Mouse (Mus musculus) NIH3T3 (cell line): ENCODE results near the gene Kcnn3.

ENCODE experiments used
- DNase-seq: peaks from one replicate; pipeline ENCODE4 v3.0.0-alpha.2; 2012; ENCODE audit warnings: low read depth

Gene Kcnn3

DNA sequence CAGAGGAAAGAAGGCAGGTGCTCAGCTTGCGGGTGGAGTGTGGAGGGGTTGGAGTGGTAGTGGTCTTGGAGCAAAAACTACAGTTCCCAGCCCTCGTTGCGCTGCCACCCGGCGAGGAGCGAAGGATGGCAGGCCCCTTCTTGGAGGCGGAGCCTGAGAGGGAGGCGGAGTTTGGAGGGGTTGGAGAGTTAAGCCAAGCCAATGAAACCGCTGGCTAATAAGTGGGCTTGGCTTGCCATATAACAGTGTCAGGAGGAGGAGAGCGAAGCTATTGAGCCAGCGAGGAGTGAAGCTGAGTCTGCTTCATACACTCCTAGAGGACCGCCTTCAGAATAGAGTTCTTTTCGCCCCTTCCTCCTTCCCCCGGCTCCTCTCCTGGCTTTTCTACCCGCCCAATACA, at the start of gene Kcnn3:
Kcnn3 (plus strand) TSS at position 271 of the 400 bp plus-strand sequence.
- DNase-seq, result no peak

DNA sequence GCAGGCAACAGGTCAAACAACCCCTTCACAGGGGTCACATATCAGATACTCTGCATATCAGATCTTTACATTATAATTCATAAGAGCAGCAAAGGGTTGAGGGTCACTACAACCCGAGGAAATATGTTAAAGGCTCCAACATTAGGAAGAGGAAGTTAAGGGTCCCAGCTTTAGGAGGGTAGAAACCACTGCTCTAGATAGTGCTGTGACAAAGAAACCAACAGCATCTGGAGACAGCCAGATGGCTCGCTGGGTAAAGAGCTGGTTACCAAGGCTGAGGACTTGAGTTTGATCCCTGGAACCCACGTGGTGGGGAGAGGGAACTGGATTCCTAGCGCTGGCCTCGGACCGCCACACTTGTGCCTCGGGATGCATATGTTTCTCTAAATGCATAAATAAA, 47.7 kb upstream of the Kcnn3 start:
- DNase-seq, result no peak

GRCm38 (mm10) chr3:89473838-89474237, 46.1 kb upstream of the Kcnn3 start:
- DNase-seq, result no peak

DNA sequence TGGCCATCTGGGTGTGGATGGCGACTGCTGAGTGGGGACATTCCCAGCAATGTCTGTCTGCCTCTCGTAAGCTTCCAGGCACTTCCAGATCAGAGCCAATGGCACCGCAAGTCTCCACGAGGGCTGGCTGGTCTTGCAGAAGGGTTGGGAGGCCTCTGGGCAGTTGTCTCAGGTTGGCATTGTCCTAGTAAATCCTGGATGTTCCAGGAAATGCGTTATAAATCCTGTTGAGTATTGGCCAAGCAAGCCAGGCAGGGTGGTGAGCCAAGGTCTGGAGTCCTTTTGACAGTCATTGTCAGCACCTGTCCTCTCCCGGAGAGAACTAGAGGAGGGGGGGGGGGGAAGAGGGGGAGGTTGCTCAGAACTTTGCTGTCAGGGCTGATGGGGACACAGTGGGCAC, 40.9 kb upstream of the Kcnn3 start:
- no peak for DNase-seq

GRCm38 (mm10) chr3:89481488-89481887, 38.5 kb upstream of the Kcnn3 start:
- peak; percentile 57 for DNase-seq

GRCm38 (mm10) chr3:89482249-89482648, 37.7 kb upstream of the Kcnn3 start:
- DNase-seq, result no peak

GRCm38 (mm10) chr3:89484766-89485524, 35.0 kb upstream of the Kcnn3 start:
- DNase-seq, result peak; percentile 89

DNA sequence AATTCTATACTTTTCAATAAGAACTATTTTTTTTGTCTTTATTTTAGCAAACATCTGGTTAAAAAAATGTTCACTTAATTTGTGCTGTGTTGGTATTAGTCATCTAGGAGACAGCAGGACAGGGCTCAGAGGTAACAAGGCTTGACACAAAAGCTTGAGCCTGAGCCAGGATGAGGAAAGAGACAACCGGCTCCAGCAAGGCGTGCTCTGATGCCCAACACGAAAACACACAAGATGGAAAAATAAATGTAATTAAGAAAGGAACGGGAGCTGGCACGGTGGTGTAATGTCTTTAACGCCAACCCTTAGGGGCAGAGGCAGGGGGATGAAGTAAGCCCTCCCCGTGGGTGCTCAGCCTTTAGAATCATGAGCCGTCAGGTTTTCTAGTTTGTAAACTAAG, 33.9 kb upstream of the Kcnn3 start:
- no peak for DNase-seq

DNA sequence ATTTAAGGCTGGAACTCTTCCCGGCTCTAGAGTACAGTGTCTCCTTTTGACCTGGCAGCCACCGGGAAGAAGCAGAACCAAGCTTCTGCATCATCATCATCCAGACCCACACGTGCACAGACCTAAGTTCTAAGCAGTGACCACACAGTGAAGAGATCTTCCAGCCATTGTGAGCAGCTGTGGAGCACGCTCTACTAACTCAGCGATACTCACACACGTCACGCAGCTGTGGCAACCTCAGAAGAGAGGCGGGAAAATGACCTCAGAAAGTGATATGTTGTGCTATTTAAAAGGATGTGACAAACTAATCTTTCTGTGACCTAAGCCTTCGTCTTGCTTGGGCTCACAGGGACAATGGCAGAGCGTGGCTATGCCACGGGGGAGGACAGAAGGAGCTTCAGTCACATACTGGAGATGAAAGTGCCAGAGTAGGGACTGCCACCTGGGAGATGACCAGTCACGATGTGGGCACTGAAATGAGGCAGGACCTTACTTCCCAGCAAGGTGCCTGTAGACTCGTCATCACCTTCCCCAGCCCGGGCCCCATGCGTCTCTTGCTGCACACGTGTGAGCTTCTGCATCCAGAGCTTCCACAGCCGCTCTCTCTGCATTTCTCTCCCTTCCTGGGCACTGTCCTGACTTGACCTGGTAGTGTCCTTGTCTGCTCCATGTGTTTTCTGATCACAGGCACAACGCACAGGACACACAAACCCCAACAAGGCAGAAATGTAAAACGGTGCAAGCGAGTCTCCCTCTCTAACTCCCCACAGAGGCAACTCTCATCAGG, 32.9 kb upstream of the Kcnn3 start:
- DNase-seq, result no peak

DNA sequence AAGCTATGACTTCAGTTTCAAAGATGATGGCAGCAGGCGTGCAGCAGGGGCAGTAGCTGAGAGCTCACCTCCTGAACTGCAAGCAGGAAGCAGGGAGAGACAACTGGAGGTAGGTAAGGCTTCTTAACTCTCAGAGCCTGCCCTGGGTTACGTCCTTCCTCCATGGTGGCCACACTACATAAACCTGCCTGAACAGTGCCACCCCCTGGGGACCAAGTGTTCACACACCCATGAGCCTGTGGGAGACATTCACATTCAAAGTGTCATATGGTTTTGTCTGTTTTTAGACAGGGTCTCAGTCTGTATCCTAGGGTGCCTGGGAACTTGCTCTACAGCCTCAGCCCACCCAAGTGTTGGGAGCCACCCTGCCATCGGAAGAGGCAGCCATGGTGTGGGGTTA, 29.2 kb upstream of the Kcnn3 start:
- DNase-seq, result peak; percentile 21

- DNase-seq, result no peak
Observed at GRCm38 (mm10) chr3:89491559-89491958, 28.4 kb upstream of the Kcnn3 start.

GRCm38 (mm10) chr3:89492701-89493151, 27.2 kb upstream of the Kcnn3 start:
- DNase-seq, result no peak

- DNase-seq, result no peak
Observed at GRCm38 (mm10) chr3:89494630-89495029, 25.3 kb upstream of the Kcnn3 start.

GRCm38 (mm10) chr3:89496366-89496765, 23.6 kb upstream of the Kcnn3 start:
- no peak for DNase-seq

- DNase-seq, result no peak
Observed at GRCm38 (mm10) chr3:89499696-89500095, 20.3 kb upstream of the Kcnn3 start.

GRCm38 (mm10) chr3:89501486-89501885, 18.5 kb upstream of the Kcnn3 start:
- peak; percentile 43 for DNase-seq

GRCm38 (mm10) chr3:89502551-89502950, 17.4 kb upstream of the Kcnn3 start:
- DNase-seq, result no peak

- DNase-seq, result no peak
Observed at GRCm38 (mm10) chr3:89508041-89508440, 11.9 kb upstream of the Kcnn3 start.

- peak; percentile 44 for DNase-seq
Observed at GRCm38 (mm10) chr3:89510979-89511378, 9.0 kb upstream of the Kcnn3 start.

GRCm38 (mm10) chr3:89511400-89511799, 8.6 kb upstream of the Kcnn3 start:
- DNase-seq, result no peak

DNA sequence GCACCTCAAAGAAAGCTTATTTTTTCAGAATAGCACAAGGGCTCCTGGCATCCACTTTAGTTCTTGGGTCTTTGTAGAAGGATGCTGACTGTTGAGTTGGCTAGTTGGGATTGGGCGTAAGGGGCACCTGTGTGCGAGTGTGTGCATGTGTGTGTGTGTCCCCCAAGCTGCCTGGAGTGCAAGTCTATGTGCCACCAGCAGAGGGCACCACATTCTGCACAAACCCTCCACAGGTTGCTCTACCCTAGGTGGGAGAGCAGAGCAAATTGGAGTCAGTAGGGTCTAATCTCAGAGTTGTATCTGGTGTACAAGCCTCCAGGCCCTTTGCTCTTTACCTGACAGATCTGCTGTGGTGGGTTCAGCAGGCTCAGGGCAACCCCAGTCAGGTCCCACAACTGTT, 7.7 kb upstream of the Kcnn3 start:
- DNase-seq, result peak; percentile 33

DNA sequence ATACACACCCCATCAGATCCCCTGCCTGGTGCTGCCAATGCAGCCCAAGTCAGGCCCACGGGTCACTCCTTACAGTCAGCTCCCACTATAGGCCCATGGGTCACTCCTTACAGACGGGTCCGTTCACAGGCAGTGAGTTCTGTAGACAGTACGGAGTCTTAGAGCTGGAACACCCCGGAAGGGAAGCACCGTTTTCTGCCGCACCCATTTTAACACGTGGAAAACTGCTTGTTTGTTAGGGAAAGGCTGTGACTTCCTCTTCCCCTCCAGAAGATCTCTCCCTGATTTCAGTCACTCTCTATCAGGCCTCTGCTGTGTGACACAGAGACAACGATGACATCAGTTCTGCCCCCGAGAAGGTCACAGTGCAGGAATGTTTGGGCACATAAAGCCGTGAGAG, 4.5 kb upstream of the Kcnn3 start:
- no peak for DNase-seq

DNA sequence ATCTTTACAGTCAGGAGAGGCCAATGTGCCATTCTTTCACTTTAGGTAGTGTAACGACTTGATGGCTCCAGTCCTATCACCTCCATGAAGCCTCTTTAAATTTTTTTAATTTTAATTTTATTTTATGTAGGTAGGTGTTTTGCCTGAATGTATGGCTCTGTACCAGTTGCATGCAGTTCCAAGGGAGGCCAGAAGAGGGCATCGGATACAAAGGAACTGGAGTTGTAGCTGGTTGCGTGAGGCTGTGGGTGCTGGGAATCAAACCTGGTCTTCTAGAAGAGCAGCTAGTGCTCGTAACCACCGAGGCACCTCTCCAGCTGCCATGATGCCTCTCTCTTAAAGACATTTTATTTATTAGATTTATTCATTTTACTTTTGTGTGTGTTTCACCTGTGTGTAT, 3.6 kb upstream of the Kcnn3 start:
- DNase-seq, result no peak
